Mouse (Mus musculus) embryonic facial prominence, embryonic 12.5 days (tissue): ENCODE measurements around the gene Alox12b. TPM values are rescaled to one million over a fixed set of nuclear protein-coding genes. Genes with fewer than 3 reads are reported as not detected.

ENCODE experiments used
- ATAC-seq: fragments of 200-750 bp; cut with Nextera tagmentation; 2 replicates; pipeline ENCODE4 v1.8.0; 2017; ENCODE audit not compliant: insufficient number of reproducible peaks, insufficient read depth, low FRiP score, low TSS enrichment
- H3K27ac ChIP-seq: fragments of 300-500 bp; sonication (generic); 2 replicates; pipeline ENCODE4 v1.5.1; 2016; ENCODE audit warnings: mild to moderate bottlenecking
- H3K27me3 ChIP-seq: fragments of 300-500 bp; sonication (generic); 2 replicates; pipeline ENCODE4 v1.6.1; 2016; ENCODE audit warnings: mild to moderate bottlenecking, moderate library complexity
- H3K36me3 ChIP-seq: fragments of 300-500 bp; sonication (generic); 2 replicates; pipeline ENCODE4 v1.6.1; 2016; ENCODE audit warnings: mild to moderate bottlenecking
- H3K4me1 ChIP-seq: fragments of 300-500 bp; sonication (generic); 2 replicates; pipeline ENCODE4 v1.6.1; 2016
- H3K4me2 ChIP-seq: fragments of 300-500 bp; sonication (generic); replicated peaks from 2 replicates; pipeline ENCODE4 v1.6.1; 2016; ENCODE audit warnings: mild to moderate bottlenecking, moderate library complexity
- H3K4me3 ChIP-seq: fragments of 300-500 bp; sonication (generic); 2 replicates; pipeline ENCODE4 v1.5.1; 2016; ENCODE audit warnings: mild to moderate bottlenecking
- H3K9ac ChIP-seq: fragments of 300-500 bp; sonication (generic); 2 replicates; pipeline ENCODE4 v1.6.1; 2016; ENCODE audit warnings: mild to moderate bottlenecking, moderate library complexity
- H3K9me3 ChIP-seq: fragments of 300-500 bp; sonication (generic); 2 replicates; pipeline ENCODE4 v1.6.1; 2016; ENCODE audit warnings: mild to moderate bottlenecking, moderate library complexity
- WGBS: fragments of 180-500 bp; shearing (Covaris S2); methylation state at CpG from one replicate; pipeline ENCODE4 v1.1.7; 2016; 5-methylcytosine and 5-hydroxymethylcytosine counted together
- polyA plus RNA-seq: library from polyadenylated mRNA; unstranded; fragments of >200 nt; fragmentation: Nextera tagmentation; extraction: Ambion mirVana; gene quantifications from 2 replicates; pipeline ENCODE4 v1.2.1, GENCODE M21; 2016

Gene Alox12b
- polyA plus RNA-seq, 1 experiment from 2014 or later: 0.19 TPM

- Histone ChIP-seq H3K27ac (no peak overlapping the region), H3K9ac (no peak overlapping the region), H3K4me2 (no peak overlapping the region), H3K4me1 (no peaks in the 10 kb centered on the region), H3K4me3 (no peak overlapping the region), H3K27me3 (no peaks in the 10 kb centered on the region), H3K36me3 (no peaks in the 10 kb centered on the region), H3K9me3 (no peaks in the 10 kb centered on the region)
- whole genome bisulfite sequencing: 64% methylated on average over 2 of the region's 2 CpGs
- ATAC-seq: no peak
Measured at GRCm38 (mm10) chr11:69218661-69219060, 61.9 kb downstream of the Alox12b start.

Other genes starting within 250 kb of the Alox12b start
- not detected in 2 replicates for gene Odf4, start 229.9 kb upstream of the Alox12b start, polyA plus RNA-seq
- 8.1 and 8.5 TPM in 2 replicates for gene Arhgef15, start 199.5 kb upstream of the Alox12b start, polyA plus RNA-seq
- 2.6 and 4.1 TPM in 2 replicates for gene Slc25a35, start 188.9 kb upstream of the Alox12b start, polyA plus RNA-seq
- 59.3 and 64.2 TPM in 2 replicates for gene Rangrf, start 181.8 kb upstream of the Alox12b start, polyA plus RNA-seq
- gene Pfas, start 148.5 kb upstream of the Alox12b start, polyA plus RNA-seq: 44.0 and 44.3 TPM in 2 replicates
- gene Ctc1, start 141.1 kb upstream of the Alox12b start, polyA plus RNA-seq: 71.0 and 75.2 TPM in 2 replicates
- 148 and 152 TPM in 2 replicates for gene Aurkb, start 111.3 kb upstream of the Alox12b start, polyA plus RNA-seq
- gene Borcs6, start 97.3 kb upstream of the Alox12b start, polyA plus RNA-seq: 12.3 and 12.6 TPM in 2 replicates
- 36.8 and 43.5 TPM in 2 replicates for gene Tmem107, start 86.2 kb upstream of the Alox12b start, polyA plus RNA-seq
- 84.3 and 85.0 TPM in 2 replicates for gene Vamp2, start 68.5 kb upstream of the Alox12b start, polyA plus RNA-seq
- 11.4 and 11.5 TPM in 2 replicates for gene Per1, start 61.8 kb upstream of the Alox12b start, polyA plus RNA-seq
- gene Hes7, start 36.6 kb upstream of the Alox12b start, polyA plus RNA-seq: 0.65 and 0.73 TPM in 2 replicates
- gene 9130213A22Rik, start 34.4 kb upstream of the Alox12b start, polyA plus RNA-seq: 0.14 and 0.40 TPM in 2 replicates
- gene Aloxe3, start 31.1 kb upstream of the Alox12b start, polyA plus RNA-seq: 0.47 and 0.89 TPM in 2 replicates
- gene Alox8, start 40.9 kb downstream of the Alox12b start, polyA plus RNA-seq: 0.12 and 0.20 TPM in 2 replicates
- 0.10 and 0.17 TPM in 2 replicates for gene Gucy2e, start 80.0 kb downstream of the Alox12b start, polyA plus RNA-seq
- gene Cntrob, start 166.8 kb downstream of the Alox12b start, polyA plus RNA-seq: 31.2 and 34.1 TPM in 2 replicates
- gene Trappc1, start 167.0 kb downstream of the Alox12b start, polyA plus RNA-seq: 164 and 173 TPM in 2 replicates
- gene Kcnab3, start 169.3 kb downstream of the Alox12b start, polyA plus RNA-seq: 2.2 and 2.4 TPM in 2 replicates
- 24.1 and 25.0 TPM in 2 replicates for gene Rnf227, start 183.5 kb downstream of the Alox12b start, polyA plus RNA-seq
- 130 and 135 TPM in 2 replicates for gene Chd3, start 212.4 kb downstream of the Alox12b start, polyA plus RNA-seq
- gene Naa38, start 238.5 kb downstream of the Alox12b start, polyA plus RNA-seq: 126 and 129 TPM in 2 replicates
- gene Cyb5d1, start 238.6 kb downstream of the Alox12b start, polyA plus RNA-seq: 44.6 and 50.0 TPM in 2 replicates
- gene Tmem88, start 241.2 kb downstream of the Alox12b start, polyA plus RNA-seq: 18.1 and 21.3 TPM in 2 replicates